Mouse (Mus musculus): ENCODE data around the gene Ocrl. TPM values are rescaled to one million over a fixed set of nuclear protein-coding genes. Genes with fewer than 3 reads are reported as not detected.

Ocrl gene
- 25.2 and 25.4 TPM in 2 replicates for polyA plus RNA-seq (2016; fragmentation: Nextera tagmentation; extraction: Ambion mirVana)

DNA sequence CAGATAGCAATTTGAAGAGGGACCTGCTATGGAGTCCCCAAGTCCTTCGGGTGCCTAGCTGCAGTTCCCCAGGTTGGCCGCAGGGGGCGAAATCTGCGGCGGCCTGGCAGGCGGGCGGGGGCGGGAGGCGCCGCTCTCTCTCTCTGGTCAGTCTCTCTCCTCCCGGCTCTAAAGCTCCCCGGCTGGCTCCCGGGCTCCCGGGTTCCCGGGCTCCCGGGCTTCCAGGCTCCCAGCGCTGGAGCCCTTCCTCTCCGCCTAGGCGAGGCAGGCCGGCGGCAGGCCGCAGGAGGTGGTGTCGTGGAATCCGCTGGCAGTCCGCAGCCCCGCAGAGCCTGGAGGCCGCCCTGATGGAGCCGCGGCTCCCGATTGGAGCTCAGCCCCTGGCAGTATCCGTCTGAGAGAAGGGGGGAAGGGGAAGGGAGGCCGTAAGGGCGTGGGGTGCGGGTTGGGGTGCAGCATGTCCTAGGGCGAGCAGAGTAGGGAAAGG lies at the start of gene Ocrl:
Gene Ocrl (plus strand): TSS at position 82 of the 487 bp plus-strand sequence.
- Histone ChIP-seq H3K36me3 (peaks cover under 1% of the 10 kb centered on the region; the same call in 1 of the 2 replicates), H3K4me1 (replicated peaks) (no peaks in the 10 kb centered on the region), H3K27ac (peak within 1 kb of the TSS; percentile 89), H3K9me3 (no peaks in the 10 kb centered on the region), H3K27me3 (no peaks in the 10 kb centered on the region), H3K4me3 (replicated peaks) (peak within 1 kb of the TSS; percentile 60), H3K4me2 (peak within 1 kb of the TSS; percentile 60), H3K9ac (replicated peaks) (peak within 1 kb of the TSS; percentile 84)
- WGBS: 13% methylated on average over 30 of the region's 35 CpGs
- peak; percentile 91 for ATAC-seq (ENCODE audit: insufficient number of reproducible peaks, insufficient read depth, low FRiP score, low TSS enrichment, low read depth)

DNA sequence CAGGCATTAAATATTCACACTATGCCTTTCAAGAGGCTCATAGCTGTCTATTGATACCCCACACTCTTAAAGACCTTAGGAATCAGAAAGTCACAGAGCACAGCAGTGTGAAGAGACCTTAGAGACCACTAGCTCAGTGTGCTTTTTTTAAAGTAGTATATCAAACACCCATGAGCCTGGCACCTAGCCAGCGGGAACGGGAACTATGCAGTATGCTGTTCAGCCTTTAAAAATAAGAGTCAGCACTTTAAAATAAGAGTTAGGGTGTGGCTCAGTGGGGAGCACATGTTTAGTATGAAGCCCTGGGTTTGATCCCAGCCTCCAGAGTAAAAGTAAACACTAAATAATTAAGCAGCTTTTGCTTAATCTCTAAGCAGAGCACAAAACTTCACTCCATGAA lies 32.1 kb upstream of the Ocrl start:
- no peaks in the 10 kb centered on the region for H3K9me3 ChIP-seq
- no peak overlapping the region for H3K9ac ChIP-seq (replicated peaks)
- no peak overlapping the region for H3K4me2 ChIP-seq
- no peaks in the 10 kb centered on the region for H3K4me1 ChIP-seq (replicated peaks)
- no peak overlapping the region for H3K4me3 ChIP-seq (replicated peaks)
- WGBS: 44% methylated on average over 2 of the region's 2 CpGs
- no peaks in the 10 kb centered on the region for H3K27me3 ChIP-seq
- ATAC-seq (ENCODE audit: insufficient number of reproducible peaks, insufficient read depth, low FRiP score, low TSS enrichment, low read depth): no peak
- H3K27ac ChIP-seq: no peak overlapping the region
- no peaks in the 10 kb centered on the region; the same call in 1 of the 2 replicates for H3K36me3 ChIP-seq

DNA sequence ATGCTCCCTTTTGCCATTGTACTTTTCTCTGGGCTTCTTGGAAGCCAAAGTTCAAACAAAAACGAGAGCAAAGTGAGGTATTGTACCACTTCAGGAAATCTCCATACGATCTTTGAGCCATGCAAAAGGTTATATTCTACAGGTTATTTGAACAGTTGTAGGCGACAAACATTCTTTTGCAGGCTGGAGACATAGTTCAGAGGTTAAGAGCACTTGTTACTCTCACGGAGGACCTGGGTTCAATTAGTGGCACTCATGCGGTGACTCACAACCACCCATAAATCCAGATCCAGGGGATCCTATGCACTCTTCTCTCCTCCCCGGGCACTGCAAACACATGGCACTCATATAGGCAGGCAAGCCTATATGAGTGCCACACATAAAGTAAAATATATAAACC lies 29.4 kb upstream of the Ocrl start:
- Histone ChIP-seq H3K27ac (no peak overlapping the region), H3K27me3 (no peaks in the 10 kb centered on the region), H3K9me3 (no peaks in the 10 kb centered on the region), H3K36me3 (no peaks in the 10 kb centered on the region; the same call in 1 of the 2 replicates), H3K4me2 (no peak overlapping the region), H3K9ac (replicated peaks) (no peak overlapping the region), H3K4me1 (replicated peaks) (no peaks in the 10 kb centered on the region), H3K4me3 (replicated peaks) (no peak overlapping the region)
- no peak for ATAC-seq (ENCODE audit: insufficient number of reproducible peaks, insufficient read depth, low FRiP score, low TSS enrichment, low read depth)
- WGBS: 58% methylated on average over 6 of the region's 6 CpGs

DNA sequence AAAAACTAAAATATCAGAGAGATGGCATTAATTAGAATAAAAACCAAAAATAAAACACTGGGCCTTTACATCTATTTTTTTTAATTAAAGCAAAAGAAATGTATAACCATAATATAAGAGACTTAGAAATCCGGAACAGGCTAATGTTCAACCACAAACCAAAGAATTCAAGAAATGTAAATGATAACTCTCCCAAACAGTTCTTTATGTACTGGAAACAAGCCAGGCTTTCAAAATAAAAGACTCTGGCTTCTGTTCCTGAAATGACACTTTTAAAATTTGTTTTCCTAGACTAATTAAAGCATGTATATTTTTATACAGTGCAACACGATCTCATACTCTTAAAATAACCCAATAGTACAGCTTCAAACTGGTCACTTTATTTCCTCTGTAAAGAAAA lies 24.8 kb upstream of the Ocrl start:
- Histone ChIP-seq H3K9ac (replicated peaks) (no peak overlapping the region), H3K27ac (no peak overlapping the region), H3K4me1 (replicated peaks) (no peaks in the 10 kb centered on the region), H3K9me3 (no peaks in the 10 kb centered on the region), H3K36me3 (no peaks in the 10 kb centered on the region; the same call in 1 of the 2 replicates), H3K4me3 (replicated peaks) (no peak overlapping the region), H3K4me2 (no peak overlapping the region), H3K27me3 (no peaks in the 10 kb centered on the region)
- 73% methylated on average over 2 of the region's 2 CpGs for WGBS
- ATAC-seq (ENCODE audit: insufficient number of reproducible peaks, insufficient read depth, low FRiP score, low TSS enrichment, low read depth): no peak

DNA sequence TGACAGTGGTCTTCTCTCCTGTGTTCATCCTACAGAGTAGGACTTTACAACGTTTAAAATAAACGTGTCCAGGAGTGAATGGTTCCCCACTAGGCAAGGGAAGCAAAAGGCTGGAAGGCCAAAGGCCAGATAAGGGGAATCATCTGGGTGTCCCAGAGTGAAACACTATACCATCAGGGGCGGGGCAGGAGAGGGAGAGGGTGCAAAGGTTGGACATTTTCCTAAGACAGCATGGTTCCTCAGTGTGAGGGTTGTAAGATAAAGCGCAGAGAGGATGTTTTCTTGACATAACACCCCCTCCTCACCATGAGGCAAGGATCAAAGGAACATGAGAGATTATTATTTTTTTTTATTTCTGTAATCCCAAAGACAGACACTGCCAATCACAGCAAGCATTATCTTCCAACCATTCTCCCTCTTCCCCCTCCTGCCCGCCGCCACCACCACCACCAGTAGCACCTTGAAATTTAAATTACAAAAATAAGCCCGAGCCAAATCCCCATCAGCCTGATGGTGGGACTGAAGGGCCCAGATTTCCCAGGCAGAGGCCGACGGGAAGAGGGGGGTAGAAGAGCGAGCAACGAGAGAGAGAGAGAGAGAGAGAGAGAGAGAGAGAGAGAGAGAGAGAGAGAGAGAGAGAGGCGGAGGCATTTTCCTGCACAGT lies 20.8 kb upstream of the Ocrl start:
- Histone ChIP-seq H3K9ac (replicated peaks) (peak overlapping the region; percentile 72), H3K27me3 (no peaks in the 10 kb centered on the region), H3K27ac (peak overlapping the region; percentile 89; the same call in 1 of the 2 replicates), H3K4me1 (replicated peaks) (no peaks in the 10 kb centered on the region), H3K4me3 (replicated peaks) (peak overlapping the region; percentile 58), H3K9me3 (no peaks in the 10 kb centered on the region), H3K4me2 (peak overlapping the region; percentile 56), H3K36me3 (no peaks in the 10 kb centered on the region)
- no peak for ATAC-seq (ENCODE audit: insufficient number of reproducible peaks, insufficient read depth, low FRiP score, low TSS enrichment, low read depth)
- WGBS: 12% methylated on average over 9 of the region's 12 CpGs

DNA sequence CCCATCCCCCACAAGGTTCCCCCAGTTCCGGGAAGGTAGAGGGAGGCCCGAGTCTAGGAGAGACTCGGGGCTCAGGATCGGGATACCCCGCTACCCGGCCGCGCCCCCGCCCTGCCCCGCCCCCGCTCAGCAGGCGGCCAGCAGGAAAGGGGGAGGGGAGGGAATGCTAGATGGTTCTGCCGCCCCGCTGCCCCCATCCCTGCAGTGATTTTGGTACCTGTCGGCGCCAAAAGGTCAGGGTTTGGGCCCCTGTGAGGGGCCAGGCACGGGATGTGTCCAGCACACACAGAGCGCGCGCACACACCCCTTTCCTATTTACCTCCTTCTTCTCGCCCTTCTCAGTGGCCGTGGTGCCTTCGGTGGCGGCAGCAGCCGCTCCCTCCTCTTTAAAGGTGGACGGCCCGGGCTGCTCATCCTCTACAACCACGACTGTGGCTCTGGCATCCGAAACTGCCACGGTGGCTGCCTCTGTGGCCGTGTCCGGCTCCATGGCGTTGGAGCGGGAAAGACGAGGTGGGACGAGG lies 20.2 kb upstream of the Ocrl start:
- Histone ChIP-seq H3K9ac (replicated peaks) (peak overlapping the region; percentile 72), H3K4me2 (peak overlapping the region; percentile 56), H3K4me1 (replicated peaks) (no peaks in the 10 kb centered on the region), H3K27ac (peak overlapping the region; percentile 89), H3K27me3 (no peaks in the 10 kb centered on the region), H3K36me3 (no peaks in the 10 kb centered on the region), H3K9me3 (no peaks in the 10 kb centered on the region), H3K4me3 (replicated peaks) (peak overlapping the region; percentile 58)
- peak; percentile 76 for ATAC-seq (ENCODE audit: insufficient number of reproducible peaks, insufficient read depth, low FRiP score, low TSS enrichment, low read depth)
- WGBS: 21% methylated on average over 25 of the region's 36 CpGs

DNA sequence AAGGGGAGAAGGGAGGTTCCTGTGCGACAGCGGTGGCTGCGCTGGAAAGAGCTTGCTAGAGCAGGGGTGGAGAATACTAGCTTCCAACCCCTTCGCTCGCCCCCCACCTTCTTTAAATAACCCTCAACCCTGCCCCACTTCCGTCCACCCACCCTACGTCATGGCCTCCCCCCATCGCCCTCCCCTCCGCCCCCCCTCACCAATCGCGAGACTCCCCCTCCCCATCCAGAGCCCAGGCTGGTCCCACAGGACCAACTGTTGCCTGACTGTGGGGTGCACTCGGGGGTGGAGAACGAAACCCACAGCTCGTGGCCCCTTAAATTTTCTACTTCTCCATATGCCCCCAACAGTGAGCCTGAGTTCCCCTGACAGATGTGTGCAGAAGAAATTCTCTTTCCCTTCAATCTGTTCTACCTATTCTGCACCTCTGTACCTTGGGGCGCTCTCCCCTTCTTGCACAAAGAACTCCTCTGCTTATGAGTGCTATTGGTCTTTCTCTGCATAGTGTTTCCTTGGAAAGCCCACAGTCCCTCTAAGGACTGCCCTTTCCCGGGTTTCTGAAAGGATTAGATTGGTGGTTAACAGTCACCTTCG lies 19.7 kb upstream of the Ocrl start, which contains the start of gene Smarca1:
Gene Smarca1 (minus strand): TSS at position 544 of the 594 bp plus-strand sequence.
- H3K4me1 ChIP-seq (replicated peaks): no peaks in the 10 kb centered on the region
- H3K4me3 ChIP-seq (replicated peaks): peak within 1 kb of the TSS; percentile 58
- H3K9ac ChIP-seq (replicated peaks): peak within 1 kb of the TSS; percentile 72
- ATAC-seq (ENCODE audit: insufficient number of reproducible peaks, insufficient read depth, low FRiP score, low TSS enrichment, low read depth): peak; percentile 87
- 19% methylated on average over 13 of the region's 17 CpGs for WGBS
- no peaks in the 10 kb centered on the region for H3K27me3 ChIP-seq
- H3K9me3 ChIP-seq: no peaks in the 10 kb centered on the region
- H3K27ac ChIP-seq: peak within 1 kb of the TSS; percentile 89
- H3K4me2 ChIP-seq: peak within 1 kb of the TSS; percentile 56
- H3K36me3 ChIP-seq: no peaks in the 10 kb centered on the region

DNA sequence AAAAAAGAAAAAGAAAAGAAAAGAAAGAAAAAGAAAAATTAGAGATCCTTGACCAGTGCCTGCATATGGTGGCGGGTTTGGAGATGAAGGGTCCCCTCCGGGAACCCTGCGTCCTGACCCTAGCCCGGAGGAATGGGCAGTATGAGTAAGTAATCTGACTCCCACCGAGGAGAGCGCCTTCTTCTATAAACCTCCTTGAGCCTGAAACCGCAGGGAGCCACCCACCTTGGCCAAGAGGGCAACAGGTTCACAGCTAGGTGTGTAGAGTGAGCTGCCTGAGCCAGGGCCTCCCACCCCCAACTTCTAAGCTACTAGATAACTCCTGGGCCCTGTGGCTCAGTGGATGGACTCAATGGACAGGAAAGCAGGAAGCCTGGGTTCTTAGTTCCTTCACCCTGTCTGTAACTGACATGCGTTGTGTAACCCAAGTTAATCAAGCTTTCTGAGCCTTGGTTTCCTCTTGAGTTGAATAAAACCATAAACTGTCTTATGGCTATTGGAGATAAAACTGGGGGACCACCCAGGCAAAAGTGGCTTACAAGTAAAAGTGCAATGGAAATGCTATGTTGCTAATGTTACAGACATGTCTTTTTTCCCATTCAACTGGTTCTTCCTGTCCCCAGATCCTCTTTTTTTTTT lies 836 bp downstream of the Ocrl start:
- 17% methylated on average over 8 of the region's 8 CpGs for WGBS
- H3K4me3 ChIP-seq (replicated peaks): peak overlapping the region; percentile 60
- H3K36me3 ChIP-seq: peaks cover 7% of the 10 kb centered on the region; the same call in 1 of the 2 replicates
- peak overlapping the region; percentile 84; the same call in 1 of the 2 replicates for H3K9ac ChIP-seq (replicated peaks)
- H3K9me3 ChIP-seq: no peaks in the 10 kb centered on the region
- no peaks in the 10 kb centered on the region for H3K27me3 ChIP-seq
- peak overlapping the region; percentile 60 for H3K4me2 ChIP-seq
- H3K27ac ChIP-seq: no peak overlapping the region
- peak; percentile 52; the same call in 1 of the 2 replicates for ATAC-seq (ENCODE audit: insufficient number of reproducible peaks, insufficient read depth, low FRiP score, low TSS enrichment, low read depth)
- H3K4me1 ChIP-seq (replicated peaks): no peaks in the 10 kb centered on the region

DNA sequence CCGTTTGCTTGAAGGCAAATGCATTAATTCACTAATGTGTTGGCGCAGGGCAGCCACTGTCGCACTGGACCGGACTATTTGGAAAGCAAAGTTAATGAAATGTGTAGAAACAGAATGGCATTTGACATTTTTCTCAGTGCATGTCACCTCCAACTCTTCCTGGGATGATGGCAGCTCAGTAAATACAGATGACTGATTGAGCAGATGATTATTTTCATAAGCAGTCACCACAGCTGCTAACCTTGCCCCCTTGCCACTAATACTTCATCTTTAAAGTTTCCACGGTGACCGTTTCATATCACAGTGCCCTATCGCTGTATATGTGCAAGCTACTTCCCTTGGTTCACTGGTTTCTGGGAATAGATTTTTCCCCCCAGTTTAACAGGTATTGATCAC lies 1.4 kb downstream of the Ocrl start:
- peaks cover 7% of the 10 kb centered on the region; the same call in 1 of the 2 replicates for H3K36me3 ChIP-seq
- H3K9ac ChIP-seq (replicated peaks): no peak overlapping the region
- peak overlapping the region; percentile 60 for H3K4me3 ChIP-seq (replicated peaks)
- no peak for ATAC-seq (ENCODE audit: insufficient number of reproducible peaks, insufficient read depth, low FRiP score, low TSS enrichment, low read depth)
- WGBS: 86% methylated on average over 7 of the region's 7 CpGs
- no peaks in the 10 kb centered on the region for H3K9me3 ChIP-seq
- H3K4me2 ChIP-seq: peak overlapping the region; percentile 60
- no peaks in the 10 kb centered on the region for H3K4me1 ChIP-seq (replicated peaks)
- no peaks in the 10 kb centered on the region for H3K27me3 ChIP-seq
- no peak overlapping the region for H3K27ac ChIP-seq

DNA sequence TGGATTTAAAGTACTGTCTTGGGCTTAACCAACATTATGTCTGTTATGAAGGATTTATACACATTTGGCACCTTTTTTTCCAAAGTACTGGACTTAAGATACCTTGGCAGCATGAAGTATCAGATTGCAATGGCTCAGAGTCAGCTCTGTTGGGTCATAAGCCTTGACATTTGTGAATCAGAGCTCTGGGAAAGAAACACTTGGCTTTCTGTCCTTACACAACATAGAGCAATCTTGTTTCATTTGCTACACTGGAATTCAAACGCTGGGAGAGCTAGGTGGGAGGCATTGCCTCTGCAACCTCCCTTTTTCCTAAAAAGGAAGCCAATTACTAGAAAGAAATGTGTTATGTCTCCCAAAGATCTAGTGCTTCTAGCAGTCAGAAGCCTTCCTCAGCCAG lies 4.6 kb downstream of the Ocrl start:
- no peaks in the 10 kb centered on the region for H3K27me3 ChIP-seq
- H3K9ac ChIP-seq (replicated peaks): no peak overlapping the region
- H3K4me3 ChIP-seq (replicated peaks): no peak overlapping the region
- no peak overlapping the region for H3K27ac ChIP-seq
- no peak overlapping the region for H3K4me2 ChIP-seq
- H3K4me1 ChIP-seq (replicated peaks): no peaks in the 10 kb centered on the region
- peaks cover 12% of the 10 kb centered on the region; the same call in 1 of the 2 replicates for H3K36me3 ChIP-seq
- 64% methylated on average over 1 of the region's 1 CpGs for WGBS
- H3K9me3 ChIP-seq: no peaks in the 10 kb centered on the region
- no peak for ATAC-seq (ENCODE audit: insufficient number of reproducible peaks, insufficient read depth, low FRiP score, low TSS enrichment, low read depth)

DNA sequence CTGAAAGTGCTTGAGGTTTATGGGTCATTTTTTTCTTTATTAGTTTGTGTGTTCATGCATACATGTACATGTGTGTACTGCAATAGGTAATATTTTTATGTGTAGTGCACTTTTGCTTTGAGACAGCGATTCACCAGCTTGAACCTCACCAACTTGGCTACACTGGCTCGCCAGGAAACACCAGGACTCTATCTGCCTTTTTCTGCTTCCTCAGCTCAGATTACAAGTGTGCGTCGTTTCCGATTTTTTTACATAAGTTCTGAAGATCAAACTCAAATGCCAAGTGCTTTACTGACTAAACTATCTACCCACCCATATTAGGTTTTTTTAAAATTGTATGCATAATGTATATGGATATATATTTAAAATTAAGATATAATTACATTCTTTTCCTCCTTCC lies 8.4 kb downstream of the Ocrl start:
- 84% methylated on average over 5 of the region's 5 CpGs for WGBS
- H3K27ac ChIP-seq: no peak overlapping the region
- no peak for ATAC-seq (ENCODE audit: insufficient number of reproducible peaks, insufficient read depth, low FRiP score, low TSS enrichment, low read depth)

More for the DNA sequence above, 8.4 kb downstream of the Ocrl start:
- H3K4me3 ChIP-seq (replicated peaks): no peak overlapping the region
- no peaks in the 10 kb centered on the region for H3K4me1 ChIP-seq (replicated peaks)
- H3K36me3 ChIP-seq: peaks cover 12% of the 10 kb centered on the region; the same call in 1 of the 2 replicates
- no peaks in the 10 kb centered on the region for H3K27me3 ChIP-seq
- H3K9ac ChIP-seq (replicated peaks): no peak overlapping the region
- H3K9me3 ChIP-seq: no peaks in the 10 kb centered on the region
- no peak overlapping the region for H3K4me2 ChIP-seq
